Mouse (Mus musculus): ENCODE results near the gene Hps6. TPM values are rescaled to one million over a fixed set of nuclear protein-coding genes. Genes with fewer than 3 reads are reported as not detected.

Hps6 gene
- total RNA-seq, 2 experiments from 2014 or later = 6.3 to 8.2 TPM

- peak overlapping the region; percentile 96 for H3K27ac ChIP-seq
- no peak for TF ChIP-seq CTCF (conservative IDR thresholded peaks at IDR 0.05)
- H3K4me3 ChIP-seq = peak overlapping the region; percentile 82
- DNase-seq (ENCODE audit: low spot score in 2 of 2) = peak; percentile 80 to 83
Measured at GRCm38 (mm10) chr19:46041933-46042475, 38.7 kb downstream of the Hps6 start.

- TF ChIP-seq CTCF (conservative IDR thresholded peaks at IDR 0.05) = no peak
- H3K27ac ChIP-seq = peak overlapping the region; percentile 96
- DNase-seq (ENCODE audit: low spot score in 2 of 2) = peak; percentile 63 to 79
- peak overlapping the region; percentile 82 for H3K4me3 ChIP-seq
Measured at GRCm38 (mm10) chr19:46042476-46043011, 39.2 kb downstream of the Hps6 start.

DNA sequence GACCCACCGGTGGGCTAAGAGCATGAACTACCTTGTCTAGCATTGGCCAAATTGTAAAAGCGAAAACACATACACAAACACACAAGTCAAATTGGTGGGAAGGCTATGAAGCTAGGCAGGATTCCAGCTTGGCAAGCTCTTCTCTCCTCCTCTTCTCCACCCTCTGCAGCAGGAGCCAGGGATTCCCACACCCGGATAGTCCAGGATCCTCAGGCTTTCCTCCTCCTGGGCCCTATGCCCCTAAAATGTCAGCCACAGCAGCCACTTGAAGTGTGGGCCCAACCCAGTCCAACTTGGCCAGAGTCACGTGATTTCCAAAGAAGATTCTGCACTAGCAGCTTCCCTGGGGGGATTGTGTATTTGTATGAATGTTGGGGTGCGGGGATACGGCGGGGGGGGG lies 40.1 kb downstream of the Hps6 start:
- TF ChIP-seq CTCF (conservative IDR thresholded peaks at IDR 0.05) = no peak
- Histone ChIP-seq H3K27ac (peak overlapping the region; percentile 96), H3K4me3 (peak overlapping the region; percentile 82)
- DNase-seq (ENCODE audit: low spot score in 2 of 2) = no peak

- Histone ChIP-seq H3K27ac (peak within 1 kb of the TSS; percentile 96), H3K4me3 (peak within 1 kb of the TSS; percentile 82)
- TF ChIP-seq CTCF (conservative IDR thresholded peaks at IDR 0.05) = no peak
- no peak for DNase-seq (ENCODE audit: low spot score in 2 of 2)
Measured at GRCm38 (mm10) chr19:46044271-46044992, 41.1 kb downstream of the Hps6 start, which contains the start of gene Pprc1. Gene Pprc1 (plus strand): TSS chr19:46044886.

DNA sequence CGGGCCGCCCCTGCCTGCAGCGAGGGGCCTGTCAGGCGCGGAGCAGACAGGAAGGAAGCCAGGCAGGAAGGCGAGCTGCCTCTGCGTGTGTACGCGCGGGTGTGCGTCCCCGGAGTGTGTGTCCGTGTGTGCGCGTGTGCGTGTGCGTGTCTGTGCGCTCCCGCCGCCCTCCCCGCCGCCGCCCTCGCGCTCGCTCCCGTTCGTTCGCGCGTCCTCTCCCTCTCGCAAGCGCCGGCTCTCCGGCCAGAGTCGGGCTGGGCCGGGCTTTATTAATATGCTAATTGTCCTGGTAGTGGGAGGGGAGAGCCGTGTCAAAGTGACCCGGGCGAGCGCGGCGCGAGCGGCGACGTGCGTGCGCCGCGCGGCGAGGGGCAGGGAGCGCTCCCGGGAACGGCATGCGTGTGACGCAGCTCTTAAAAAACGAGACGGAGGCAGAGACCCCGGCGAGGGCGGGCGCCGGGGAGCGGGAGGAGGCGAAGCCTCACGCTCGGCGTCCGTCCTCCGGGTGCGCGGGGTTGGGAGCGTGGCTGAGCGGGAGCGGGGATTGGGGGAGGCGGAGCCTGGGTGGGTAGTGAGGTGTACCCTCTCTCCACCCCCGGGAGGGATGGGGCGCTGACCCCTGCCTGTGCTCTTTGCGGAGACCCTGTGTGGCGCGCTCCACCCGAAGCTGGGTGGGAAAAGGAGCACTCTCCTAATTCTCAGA lies 41.8 kb downstream of the Hps6 start, which contains the start of gene Ldb1:
TSS of gene Ldb1 (minus strand) at position 222 of the 703 bp plus-strand sequence.
- Histone ChIP-seq H3K27ac (peak within 1 kb of the TSS; percentile 96), H3K4me3 (peak within 1 kb of the TSS; percentile 82)
- DNase-seq (ENCODE audit: low spot score in 2 of 2) = peak; percentile 80 to 85
- TF ChIP-seq CTCF (conservative IDR thresholded peaks at IDR 0.05) = no peak

DNA sequence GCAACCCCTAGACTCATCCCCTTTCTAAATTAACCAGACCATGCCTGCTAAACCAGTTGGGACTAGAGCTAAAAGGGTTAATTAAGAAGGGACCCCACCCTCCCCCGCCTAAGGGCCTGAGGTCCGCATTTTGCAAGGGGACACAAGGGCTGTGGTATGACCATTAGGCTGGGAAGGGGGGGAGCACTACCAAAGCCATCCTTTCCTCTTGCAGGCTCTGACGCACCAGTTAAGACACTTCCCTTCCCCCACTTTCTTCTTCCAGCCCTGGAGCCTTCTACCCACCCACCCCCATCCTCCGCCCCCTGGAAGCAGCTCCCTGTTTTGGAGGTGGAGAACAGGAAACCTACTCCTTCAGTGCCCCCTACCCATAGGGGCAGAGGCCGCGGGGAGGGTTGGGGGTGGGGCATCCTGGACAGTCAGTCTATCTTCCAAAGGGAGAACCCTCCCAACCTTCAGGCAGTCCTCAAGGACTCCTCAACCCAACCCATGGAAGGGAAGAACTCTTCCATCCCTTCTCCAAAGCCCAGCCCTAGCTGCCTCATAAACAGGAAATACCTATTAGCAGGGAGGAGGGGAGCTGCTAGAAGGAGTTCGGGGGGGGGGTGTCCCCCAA lies 42.5 kb downstream of the Hps6 start:
- peak; percentile 39 to 71 for DNase-seq (ENCODE audit: low spot score in 2 of 2)
- no peak for TF ChIP-seq CTCF (conservative IDR thresholded peaks at IDR 0.05)

GRCm38 (mm10) chr19:46046621-46047025 lies 43.3 kb downstream of the Hps6 start:
- no peak for TF ChIP-seq CTCF (conservative IDR thresholded peaks at IDR 0.05)
- Histone ChIP-seq H3K27ac (no peak overlapping the region; the same call in 1 of the 2 replicates), H3K4me3 (no peak overlapping the region)
- no peak for DNase-seq (ENCODE audit: low spot score in 2 of 2)

More for the DNA sequence above, 42.5 kb downstream of the Hps6 start:
- H3K27ac ChIP-seq = peak overlapping the region; percentile 96
- peak overlapping the region; percentile 82 for H3K4me3 ChIP-seq

- DNase-seq (ENCODE audit: low spot score in 2 of 2) = no peak
- TF ChIP-seq CTCF (conservative IDR thresholded peaks at IDR 0.05) = no peak
- Histone ChIP-seq H3K27ac (no peak overlapping the region), H3K4me3 (no peak overlapping the region)
Measured at GRCm38 (mm10) chr19:46047426-46047825, 44.1 kb downstream of the Hps6 start.

GRCm38 (mm10) chr19:46049129-46049528 lies 45.8 kb downstream of the Hps6 start:
- no peak for TF ChIP-seq CTCF (conservative IDR thresholded peaks at IDR 0.05)

DNA sequence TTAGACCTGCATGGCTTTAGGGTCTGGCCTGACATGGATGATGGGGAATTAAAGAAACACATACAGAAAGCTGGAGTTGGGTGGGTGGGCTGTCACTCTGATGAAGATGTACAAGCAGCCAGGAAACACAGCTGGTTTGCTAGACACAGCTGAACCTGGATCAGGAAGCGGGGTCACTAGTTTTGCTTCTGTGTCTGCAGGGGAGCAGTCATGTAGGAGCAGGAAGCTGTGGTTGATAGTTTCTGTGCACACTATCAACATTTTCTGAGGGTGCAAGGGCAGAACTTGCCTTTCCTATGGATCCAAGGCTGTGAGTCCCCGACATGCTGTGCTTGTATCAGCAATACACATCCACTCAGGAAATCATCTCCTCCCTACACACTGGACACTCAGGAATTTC lies 47.2 kb downstream of the Hps6 start:
- Histone ChIP-seq H3K27ac (no peak overlapping the region), H3K4me3 (no peak overlapping the region)
- TF ChIP-seq CTCF (conservative IDR thresholded peaks at IDR 0.05) = no peak
- no peak for DNase-seq (ENCODE audit: low spot score in 2 of 2)

More at GRCm38 (mm10) chr19:46049129-46049528, 45.8 kb downstream of the Hps6 start:
- no peak for DNase-seq (ENCODE audit: low spot score in 2 of 2)
- Histone ChIP-seq H3K4me3 (no peak overlapping the region), H3K27ac (no peak overlapping the region)

Other genes with a start within 250 kb of the Hps6 start
- gene Mgea5, start 219.7 kb upstream of the Hps6 start, total RNA-seq (2021) = 100 to 1,000 TPM; 166 to 170 TPM
- gene Kcnip2, start 187.4 kb upstream of the Hps6 start, total RNA-seq (2021) = 100 to 1,000 TPM; 212 to 222 TPM
- 10 to 100 TPM; 19.0 to 20.6 TPM for gene Armh3, start 5.0 kb upstream of the Hps6 start, total RNA-seq (2021)
- gene Pprc1, start 41.4 kb downstream of the Hps6 start, total RNA-seq (2021) = 10 to 100 TPM; 25.4 to 33.7 TPM
- 100 to 1,000 TPM; 113 to 119 TPM for gene Ldb1, start 41.7 kb downstream of the Hps6 start, total RNA-seq (2021)
- gene Nolc1, start 72.4 kb downstream of the Hps6 start, total RNA-seq (2021) = 10 to 100 TPM; 48.7 to 51.8 TPM
- gene Elovl3, start 128.4 kb downstream of the Hps6 start, total RNA-seq (2021) = not detected
- not detected for gene Pitx3, start 144.8 kb downstream of the Hps6 start, total RNA-seq (2021)
- 10 to 100 TPM; 83.2 to 94.5 TPM for gene Gbf1, start 149.0 kb downstream of the Hps6 start, total RNA-seq (2021)